ENCODE assay signal across 16 mouse cellular contexts in genomic region chr3:115905567-115905966, GRCm38 (mm10).
"Had no signal": no experiment of that assay in that cellular context is flagged by ENCODE, and none has a peak within 500 bp of the region (broad histone marks: within the 10 kb centered on the region; RNA-seq: fewer than 3 reads in every experiment).

No protein-coding gene starts in this region.

- H3K9ac ChIP-seq: liver, embryonic 12.5 days; liver, embryonic 14.5 days; lung, embryonic 14.5 days; midbrain, embryonic 12.5 days; midbrain, embryonic 15.5 days; stomach, embryonic 15.5 days had no signal

- H3K4me2 ChIP-seq: liver, embryonic 12.5 days; lung, embryonic 14.5 days; midbrain, embryonic 12.5 days; midbrain, embryonic 15.5 days; stomach, embryonic 15.5 days had no signal

- DNase-seq: lung, adult 18-20 months; lung, embryonic 14.5 days; lung, postnatal 10 days; lung, postnatal 4 days; right cerebral cortex, postnatal 14 days; thymus, adult 2 months; thymus, postnatal 25 days; thymus, postnatal 4 days had no signal

- H3K4me1 ChIP-seq: liver, embryonic 12.5 days; midbrain, embryonic 10.5 days; midbrain, embryonic 12.5 days; midbrain, embryonic 15.5 days; stomach, embryonic 15.5 days had no signal

- ATAC-seq: liver, embryonic 12.5 days had no signal

- H3K4me3 ChIP-seq: liver, embryonic 12.5 days; midbrain, embryonic 10.5 days; midbrain, embryonic 12.5 days; midbrain, embryonic 15.5 days; myocyte; stomach, embryonic 15.5 days had no signal

- H3K27ac ChIP-seq: liver, embryonic 12.5 days; liver, embryonic 14.5 days; midbrain, embryonic 10.5 days; midbrain, embryonic 12.5 days; midbrain, embryonic 15.5 days; stomach, embryonic 15.5 days; stomach, postnatal 0 days had no signal

- H3K9me3 ChIP-seq: liver, embryonic 12.5 days; midbrain, embryonic 10.5 days; midbrain, embryonic 12.5 days; midbrain, embryonic 15.5 days; stomach, embryonic 15.5 days had no signal

- H3K27me3 ChIP-seq: liver, embryonic 12.5 days; midbrain, embryonic 12.5 days; midbrain, embryonic 15.5 days; stomach, embryonic 15.5 days had no signal
